Mouse (Mus musculus): Measurements from ENCODE around the gene Sptb.

Gene Sptb

DNA sequence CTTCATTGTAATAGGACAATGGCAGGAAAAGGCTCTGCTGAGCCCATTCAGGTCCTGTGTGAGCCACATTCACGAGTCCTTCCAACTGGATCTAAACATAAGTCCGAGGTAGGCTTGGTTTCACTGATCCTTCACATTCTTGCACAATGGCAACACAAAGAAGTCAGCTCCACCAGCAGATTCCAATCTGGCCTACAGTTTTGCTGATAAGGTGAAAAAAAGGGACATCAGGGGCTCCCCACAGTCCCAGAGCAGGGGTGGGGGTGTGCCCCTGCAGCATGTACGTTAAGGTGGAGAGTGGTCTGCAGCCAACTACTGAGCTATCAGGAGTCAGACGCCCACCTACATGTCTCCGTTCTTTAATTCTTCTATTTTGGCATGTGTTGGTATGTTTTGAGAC, 35.0 kb downstream of the Sptb start:
- intact Hi-C loops (cut with DNase I), result no loop called here

DNA sequence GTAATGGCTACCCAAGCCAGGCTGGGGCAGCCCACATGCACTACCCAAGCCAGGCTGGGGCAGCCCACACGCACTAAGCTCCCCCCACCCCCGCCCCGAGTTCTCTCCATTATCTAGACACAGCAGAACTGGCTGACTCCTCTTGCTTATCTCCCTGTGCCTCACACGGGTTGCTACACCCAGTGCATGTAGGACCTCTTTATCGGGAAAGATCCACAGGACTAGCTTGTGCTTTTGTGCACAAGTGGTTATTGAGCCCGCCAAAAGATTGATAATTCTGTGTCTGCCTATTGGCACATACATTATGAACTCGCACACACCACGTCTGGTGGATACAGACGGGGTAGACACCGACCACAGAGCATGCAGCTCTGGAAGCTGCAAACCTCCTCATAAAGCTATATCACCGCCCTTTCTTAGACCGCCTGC, 36.5 kb downstream of the Sptb start:
- intact Hi-C loops (cut with DNase I), result no loop called here

DNA sequence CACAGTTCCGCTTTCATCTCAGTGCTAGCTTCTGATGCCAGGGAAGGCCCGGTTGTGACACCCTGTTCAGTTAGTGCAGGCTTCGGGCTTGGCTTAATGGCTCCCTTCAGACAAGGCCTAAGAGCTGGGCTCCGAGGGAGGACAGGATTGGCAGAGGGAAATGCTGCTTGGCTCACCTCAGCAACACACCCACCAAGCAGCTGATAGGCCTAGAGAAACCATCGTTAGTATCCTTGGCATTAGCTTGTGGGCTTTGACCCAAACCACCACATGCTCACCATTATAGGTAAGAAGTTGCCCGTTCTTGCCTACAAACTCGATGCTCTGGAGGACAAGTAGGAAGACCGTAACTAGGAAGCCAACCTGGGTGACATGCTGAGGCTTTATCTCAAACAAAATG, 38.3 kb downstream of the Sptb start:
- intact Hi-C loops (cut with DNase I), result no loop called here

DNA sequence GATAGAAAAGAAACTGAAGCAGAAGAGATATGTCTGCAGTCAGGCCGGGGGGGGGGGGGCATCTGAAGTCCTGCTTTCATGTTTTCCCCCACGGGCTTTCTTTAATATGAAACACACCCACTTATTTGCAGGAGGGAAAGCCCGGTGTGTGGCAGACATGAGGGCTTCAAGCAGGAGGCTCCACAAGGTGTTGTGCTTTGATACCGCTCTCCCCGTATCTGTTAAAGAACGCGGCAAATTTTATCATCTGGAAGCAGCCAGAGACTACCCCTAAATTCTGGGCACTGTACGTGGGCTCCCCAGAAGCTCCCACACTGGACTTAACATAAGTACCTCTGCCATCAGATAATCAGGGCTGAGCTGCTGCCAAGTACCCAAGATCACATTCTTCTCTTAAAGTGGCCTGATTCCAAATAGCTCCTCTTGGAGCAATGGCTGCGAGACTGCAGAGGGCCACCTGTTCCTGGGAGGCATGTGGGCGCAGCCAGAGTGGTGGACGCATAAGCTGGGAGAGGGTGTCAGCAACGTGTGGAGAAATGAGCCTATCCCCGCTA, 39.7 kb downstream of the Sptb start:
- intact Hi-C loops (cut with DNase I), result no loop called here

DNA sequence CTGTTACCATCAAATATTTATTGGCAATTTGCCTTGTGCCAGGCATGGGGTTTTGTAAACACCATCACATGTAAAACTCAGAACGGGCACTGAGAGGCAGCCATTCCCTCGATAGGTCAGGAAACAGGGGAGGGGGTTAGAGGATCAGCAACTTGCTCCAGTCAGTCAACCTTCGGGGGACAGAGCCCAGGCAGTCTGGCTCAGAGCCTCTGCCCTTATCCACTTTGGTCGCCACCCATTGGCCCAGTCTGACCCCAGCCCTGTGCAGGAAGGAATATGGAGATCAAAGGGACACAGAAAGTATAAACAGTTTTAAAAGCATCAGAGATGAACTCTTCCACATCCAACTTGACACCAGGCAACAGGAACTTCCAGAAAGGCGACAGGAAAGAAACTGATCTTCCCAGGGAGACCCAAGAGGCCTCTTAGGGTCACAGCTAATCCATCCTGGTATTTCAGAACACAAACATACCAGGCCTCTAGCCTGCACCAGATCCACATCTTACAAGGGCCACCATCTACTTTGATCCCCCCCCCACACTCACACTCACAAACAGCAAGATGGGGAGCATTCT, 40.3 kb downstream of the Sptb start:
- intact Hi-C loops (cut with DNase I), result no loop called here

DNA sequence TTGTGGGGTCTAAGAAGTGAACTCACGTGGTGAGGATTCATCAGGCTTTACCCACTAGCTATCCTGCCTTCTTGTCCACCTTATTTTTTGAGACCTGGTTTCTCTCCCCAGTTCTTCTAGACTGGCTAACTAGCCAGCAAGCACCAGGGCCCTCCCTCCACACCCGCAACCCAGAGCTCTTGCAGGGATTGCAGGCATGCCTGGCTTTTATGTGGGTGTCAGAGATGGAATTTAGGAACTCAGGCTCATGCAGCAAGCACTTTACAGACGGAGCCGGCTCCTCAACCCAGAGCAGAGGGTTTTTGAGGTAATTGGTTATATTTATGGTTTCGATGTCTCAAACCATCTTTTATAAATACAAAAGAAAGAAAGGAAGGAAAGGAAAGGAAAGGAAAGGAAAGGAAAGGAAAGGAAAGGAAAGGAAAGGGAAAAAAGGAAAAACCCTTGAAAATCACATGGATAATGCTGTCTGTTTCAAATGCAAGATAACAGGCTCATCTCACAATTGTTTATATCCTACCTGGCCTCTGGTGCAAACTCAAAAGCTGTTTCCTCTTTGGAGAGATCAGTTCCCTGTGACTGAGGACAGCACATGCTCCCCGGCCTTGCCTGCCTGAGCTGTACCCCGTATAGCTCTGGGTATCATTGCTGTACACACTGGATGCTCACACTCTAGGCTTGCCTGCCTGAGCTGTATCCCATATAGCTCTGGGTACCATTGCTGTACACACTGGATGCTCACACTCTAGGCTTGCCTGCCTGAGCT, 41.5 kb downstream of the Sptb start:
- intact Hi-C loops (cut with DNase I), result no loop called here

DNA sequence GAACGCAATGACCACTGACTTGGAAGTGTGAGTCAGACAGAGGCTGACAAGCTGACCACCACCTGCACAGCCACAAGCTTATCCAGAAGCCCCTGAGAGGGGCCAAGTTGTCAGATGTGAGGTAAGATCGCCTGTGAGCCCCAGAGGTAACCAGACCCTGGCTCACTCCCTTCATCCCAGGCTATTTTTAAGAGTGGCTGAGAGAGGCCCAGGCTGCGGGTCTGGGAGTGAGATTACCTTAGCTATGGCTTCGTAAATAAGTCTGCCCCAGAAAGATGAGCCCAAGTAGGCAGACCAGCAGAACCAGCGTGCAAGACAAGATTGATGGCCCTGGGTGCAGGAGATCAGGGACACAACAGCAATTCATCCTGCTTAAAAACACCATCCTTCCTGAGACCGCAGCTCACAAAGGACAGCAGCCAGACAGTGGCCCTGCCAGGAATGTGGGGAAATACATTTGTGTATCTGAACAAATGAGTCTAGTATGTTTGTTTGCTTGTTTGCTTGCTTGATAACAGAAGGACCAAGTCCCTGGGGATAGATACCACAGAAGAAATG, 58.5 kb downstream of the Sptb start:
- intact Hi-C loops (cut with DNase I), result loop anchor here (5.0 kb wide), 1 partner anchor 70 kb away; no protein-coding TSS in a partner anchor

DNA sequence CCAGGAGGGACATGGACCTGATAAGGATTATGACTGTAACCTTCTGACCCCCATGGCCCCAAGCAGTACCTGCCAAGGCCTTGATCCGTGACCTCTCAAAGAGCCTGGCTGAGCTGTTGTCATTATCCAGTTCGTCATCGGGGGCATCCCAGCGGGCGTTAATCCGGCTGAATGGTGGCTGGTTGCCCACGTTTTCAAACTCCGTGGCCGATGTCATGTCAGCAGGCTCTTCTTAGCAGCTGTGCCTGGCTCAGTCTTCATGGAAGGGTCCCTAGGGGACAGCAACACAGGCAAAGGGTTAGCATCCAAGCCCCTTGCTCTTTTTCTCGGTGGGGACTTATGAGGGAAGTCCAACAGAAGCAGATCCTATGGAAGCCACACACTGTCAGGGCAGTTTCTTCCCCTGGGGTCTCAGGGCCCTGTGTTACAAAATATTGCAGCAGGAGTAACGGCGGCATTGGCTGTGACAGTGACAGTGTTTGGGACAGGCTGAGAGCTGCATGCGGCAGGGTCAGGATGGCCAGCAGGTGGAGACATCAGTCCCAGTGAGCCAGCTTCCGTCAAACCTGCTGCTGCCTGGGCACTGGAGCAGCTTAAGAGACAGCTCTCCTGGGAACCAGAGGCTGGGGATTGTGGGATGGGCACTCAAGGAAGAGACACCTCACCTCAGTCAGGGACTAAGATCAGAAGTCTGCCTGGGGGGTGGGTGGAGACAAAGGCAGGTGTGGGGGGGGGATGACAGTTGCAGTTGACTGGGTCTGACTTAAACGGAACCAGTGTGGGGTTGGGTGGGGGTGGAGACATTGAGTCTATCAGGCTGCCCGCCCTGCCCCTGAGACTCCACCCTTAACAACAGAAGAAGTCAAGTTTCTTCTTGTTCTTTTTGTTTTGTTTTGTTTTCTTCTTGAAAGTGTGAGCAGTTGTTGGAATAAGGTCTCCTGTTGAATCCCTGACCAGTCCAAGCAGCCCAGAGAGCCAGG, 60.3 kb downstream of the Sptb start:
- intact Hi-C loops (cut with DNase I), result loop anchor here (5.0 to 10.0 kb wide), 3 partner anchors 62 to 155 kb away; partner anchors contain the start of gene Sptb

DNA sequence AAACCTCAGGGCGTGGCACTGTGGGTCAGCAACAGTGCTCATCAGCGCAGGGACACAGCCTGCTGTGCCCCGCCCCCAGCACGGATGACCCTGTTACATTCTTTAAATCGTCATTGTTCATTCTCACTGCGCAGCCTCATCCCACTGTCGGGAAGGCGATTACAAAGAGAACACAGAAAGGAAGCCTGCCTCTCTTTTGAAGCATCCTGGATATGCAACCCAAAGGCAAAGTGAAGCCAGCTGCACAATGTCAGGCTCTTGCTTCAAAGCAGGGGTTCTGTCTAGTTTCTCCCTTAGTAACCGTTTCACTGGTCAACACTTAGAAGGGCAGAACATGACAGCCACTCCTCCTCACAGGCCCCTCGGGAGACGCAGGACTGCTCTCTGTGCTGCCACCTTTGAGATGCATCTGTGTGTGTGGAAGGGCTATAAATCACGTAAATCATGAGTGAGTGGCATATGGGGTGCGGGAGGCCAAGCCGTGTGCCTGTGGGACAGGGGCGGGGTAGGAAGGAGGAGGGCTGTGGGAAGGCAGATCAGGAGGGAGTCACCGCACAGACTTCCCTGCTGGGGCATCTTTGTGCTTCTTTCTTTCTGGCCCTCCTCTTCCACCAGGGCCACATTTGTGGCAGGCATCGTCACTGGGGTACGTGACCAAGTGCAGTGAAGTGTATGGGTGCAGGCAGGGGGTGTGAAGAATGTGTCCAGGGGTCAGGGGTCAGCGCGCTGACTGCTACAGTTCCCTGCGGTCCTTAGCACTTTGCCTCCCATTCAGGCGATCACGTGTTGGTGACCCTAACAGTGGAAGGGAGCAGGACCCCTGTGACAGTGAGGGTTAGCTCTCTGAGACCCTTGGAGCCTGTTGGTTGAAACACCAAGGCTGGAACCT, 64.9 kb downstream of the Sptb start:
- intact Hi-C loops (cut with DNase I), result loop anchor here (5.0 to 10.0 kb wide), 2 partner anchors 67 to 159 kb away; partner anchors contain the start of gene Sptb

DNA sequence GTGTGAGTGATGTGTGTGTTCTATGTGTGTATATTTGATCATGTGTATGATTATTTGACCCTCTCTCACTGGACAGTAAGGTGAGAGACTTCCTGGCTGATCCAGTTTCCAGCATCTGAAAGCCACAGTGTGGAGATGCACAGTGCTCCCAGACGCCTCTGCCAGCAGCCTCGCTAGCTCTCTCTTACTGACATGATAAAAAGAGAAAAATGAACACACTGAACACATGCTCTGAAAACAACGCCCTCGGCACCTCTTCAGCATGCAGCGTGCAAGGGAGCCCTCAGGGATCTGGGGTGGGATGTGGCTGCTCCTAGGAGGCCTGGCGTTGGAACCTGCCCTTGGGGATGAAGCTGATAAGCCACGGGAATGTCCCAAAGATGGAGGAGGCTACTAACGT, 66.7 kb downstream of the Sptb start:
- intact Hi-C loops (cut with DNase I), result loop anchor here (10.0 kb wide), 1 partner anchor 161 kb away; no protein-coding TSS in a partner anchor

DNA sequence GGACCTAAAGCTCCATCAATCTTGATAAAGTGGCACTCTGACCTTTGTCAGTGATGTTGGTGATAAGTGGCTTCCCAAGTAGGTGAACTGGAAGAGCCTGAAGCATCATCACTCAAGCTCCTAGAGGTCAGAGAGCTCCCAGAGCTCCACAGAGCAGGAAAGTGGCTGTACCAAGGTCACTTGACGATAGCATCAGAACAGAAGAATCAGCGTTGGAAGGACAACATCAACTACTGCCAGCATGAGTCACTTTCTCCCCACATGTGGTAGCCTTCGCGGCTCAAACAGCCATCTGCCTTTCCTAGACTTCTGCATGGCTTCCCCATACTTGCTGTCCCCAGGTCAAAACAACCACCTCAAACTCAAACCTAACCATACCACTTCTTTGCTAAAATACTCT, 67.7 kb downstream of the Sptb start:
- intact Hi-C loops (cut with DNase I), result loop anchor here (10.0 kb wide), 1 partner anchor 162 kb away; no protein-coding TSS in a partner anchor

DNA sequence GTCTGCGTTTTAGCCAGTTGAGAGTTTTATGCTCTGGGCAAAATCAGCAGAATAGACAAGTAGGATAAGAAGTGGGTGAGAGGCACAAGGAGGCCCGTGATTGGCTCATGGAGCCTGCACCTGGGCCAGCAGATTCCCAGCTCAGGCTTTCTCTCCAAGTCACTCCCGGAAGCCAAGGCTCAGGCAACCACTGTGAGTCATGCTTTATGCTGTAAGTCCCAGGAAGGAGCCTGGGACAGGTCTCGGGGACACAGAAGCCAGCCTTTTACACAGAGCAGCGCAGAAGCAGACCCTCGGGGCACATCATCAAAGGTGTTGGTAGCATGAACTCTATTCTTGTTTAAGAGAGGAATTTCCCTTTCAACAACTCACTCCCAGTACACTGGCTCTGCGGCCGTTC, 69.7 kb downstream of the Sptb start:
- intact Hi-C loops (cut with DNase I), result loop anchor here (10.0 kb wide), 1 partner anchor 164 kb away; no protein-coding TSS in a partner anchor

DNA sequence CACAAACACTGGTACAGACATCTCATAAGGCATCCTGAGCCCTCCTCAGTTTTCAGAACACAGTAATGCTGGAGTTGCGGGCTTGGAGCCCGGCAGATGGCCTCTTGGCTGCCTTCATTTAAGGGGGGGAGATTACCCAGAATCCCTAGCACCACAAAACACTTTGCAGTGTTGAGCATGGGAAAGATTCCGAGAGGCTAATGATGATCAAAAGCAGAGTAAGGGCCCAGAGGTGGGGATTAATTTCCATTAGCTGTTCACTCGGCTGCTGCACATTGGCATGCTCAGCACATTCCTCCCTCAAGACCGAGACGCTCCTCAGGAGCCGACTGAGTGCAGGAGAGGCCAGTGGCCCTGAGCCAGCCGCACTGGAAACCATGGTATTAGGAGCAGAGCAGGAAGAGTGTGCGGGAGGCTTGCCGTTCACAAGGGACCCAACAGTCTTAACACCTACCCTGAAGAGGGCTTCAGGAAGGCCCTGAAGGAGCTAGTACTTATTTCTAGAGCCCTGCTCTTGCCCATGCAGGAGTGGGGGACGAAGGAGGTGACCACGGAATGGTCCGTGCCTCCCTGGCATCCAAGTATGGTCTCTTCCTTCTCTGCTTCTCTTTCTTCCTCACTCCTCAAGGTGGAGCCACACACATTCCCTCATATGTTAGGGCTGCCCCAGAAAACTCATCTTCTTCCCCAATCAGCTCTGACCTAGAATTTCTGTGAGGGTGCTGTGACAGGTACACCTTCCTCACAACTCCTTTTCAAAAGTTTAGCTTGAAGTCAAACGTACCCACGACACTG, 75.3 kb downstream of the Sptb start:
- intact Hi-C loops (cut with DNase I), result no loop called here

DNA sequence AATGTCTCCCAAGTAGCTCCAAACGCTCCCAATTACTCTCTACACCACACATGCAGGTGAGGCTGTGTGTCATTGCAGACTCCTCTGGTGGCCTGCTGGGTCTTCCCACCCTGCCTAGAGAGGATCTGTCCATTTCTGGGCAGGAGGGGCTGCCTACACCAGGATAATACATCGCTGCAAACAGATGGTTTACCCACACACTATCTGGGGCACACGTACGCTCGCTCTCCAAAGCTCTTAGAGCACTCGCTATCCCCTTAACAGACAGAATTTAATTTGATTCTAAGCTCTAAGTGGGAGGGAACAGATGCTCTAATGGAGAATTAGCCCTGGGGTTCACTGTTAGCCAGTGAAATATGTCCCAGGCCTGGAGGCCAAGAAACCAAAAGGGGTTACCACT, 87.0 kb downstream of the Sptb start:
- intact Hi-C loops (cut with DNase I), result no loop called here

DNA sequence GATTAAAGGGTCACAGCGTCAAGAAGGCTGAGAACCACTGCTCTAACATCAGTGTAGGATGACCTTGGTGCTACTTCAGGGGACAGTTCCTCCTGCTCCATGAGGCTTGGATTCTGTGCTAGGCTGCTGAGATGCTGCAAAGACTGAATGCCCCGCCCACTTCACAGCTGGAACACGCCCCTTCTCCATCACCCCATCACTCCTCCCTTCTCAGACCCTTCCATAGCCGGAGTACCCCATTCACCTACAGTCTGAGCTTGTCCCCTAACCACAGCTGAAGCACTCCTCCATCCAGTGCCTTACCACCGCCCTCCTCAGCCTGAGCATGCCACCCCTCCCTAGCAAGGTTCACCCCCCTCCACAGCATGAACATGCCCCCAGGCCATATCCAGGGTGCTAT, 90.5 kb downstream of the Sptb start:
- intact Hi-C loops (cut with DNase I), result no loop called here

DNA sequence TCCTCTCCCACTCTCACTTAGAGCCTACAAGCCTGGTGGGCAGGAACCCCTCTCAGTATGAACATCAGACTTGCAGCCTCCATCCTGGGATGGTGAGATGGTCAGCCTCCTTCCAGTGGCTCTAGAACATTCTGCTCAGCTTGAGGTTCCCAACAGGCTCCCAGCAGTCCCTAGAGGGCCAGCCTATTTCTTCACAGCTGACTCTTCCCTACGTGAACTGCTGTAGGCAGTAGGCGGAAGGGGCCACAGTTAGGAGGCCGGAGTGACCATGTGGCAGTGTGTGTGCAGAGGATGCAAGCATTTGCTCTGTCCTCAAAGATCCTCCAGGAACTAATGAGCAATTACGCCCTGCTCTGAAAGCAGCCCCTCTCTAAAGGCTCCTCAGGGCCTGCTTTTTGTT, 92.2 kb downstream of the Sptb start:
- intact Hi-C loops (cut with DNase I), result no loop called here

DNA sequence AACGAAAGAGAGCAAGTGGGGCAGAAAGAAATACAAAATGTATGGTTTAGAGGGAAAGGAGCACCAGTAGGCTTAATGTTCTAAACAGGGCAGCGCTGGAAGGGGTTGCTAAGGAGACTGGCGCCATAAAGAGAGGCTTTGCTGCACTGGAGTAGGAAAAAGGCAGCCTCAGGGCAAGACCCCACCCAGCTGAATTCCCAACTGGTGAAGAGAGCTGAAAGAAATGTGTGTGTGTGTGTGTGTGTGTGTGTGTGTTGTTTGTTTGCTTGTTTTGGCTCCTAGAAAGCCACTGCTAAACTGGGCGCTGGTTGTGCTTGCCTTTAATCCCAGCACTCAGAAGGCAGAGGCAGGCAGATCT, 94.8 kb downstream of the Sptb start:
- intact Hi-C loops (cut with DNase I), result no loop called here

DNA sequence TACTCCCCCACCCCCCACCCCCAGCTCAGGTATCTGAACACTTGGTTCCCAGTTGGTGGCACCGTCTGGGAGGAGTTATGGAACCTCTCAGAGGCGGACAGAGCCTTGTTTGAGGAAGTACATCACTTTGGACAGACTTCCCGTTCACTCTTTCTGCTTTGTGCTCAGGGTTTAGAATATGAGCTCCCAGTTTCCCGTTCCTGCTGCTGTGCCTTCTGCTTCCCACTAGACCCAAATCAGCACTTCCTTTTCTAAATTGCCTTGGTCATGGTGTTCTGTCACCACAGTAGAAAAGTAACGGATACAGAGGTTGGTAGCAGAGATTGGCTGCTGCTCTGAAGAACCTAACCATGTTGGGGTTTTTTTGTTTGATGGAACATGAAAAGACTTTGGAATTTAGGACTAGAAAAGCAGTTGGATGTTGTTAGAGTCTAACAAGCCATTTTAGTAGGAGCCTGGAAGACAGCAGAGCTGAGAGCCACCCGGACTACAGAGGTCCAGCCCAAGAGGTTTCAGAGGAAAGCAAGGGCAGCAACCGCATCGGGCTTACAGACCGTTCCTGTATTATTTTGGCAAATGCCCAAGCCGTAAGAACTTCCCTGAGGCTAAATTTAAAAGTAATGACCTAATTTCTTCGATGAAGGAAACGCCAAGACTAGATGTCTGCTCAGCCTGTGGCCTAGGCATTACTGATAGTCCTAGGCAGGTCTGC, 95.3 kb downstream of the Sptb start:
- intact Hi-C loops (cut with DNase I), result no loop called here

DNA sequence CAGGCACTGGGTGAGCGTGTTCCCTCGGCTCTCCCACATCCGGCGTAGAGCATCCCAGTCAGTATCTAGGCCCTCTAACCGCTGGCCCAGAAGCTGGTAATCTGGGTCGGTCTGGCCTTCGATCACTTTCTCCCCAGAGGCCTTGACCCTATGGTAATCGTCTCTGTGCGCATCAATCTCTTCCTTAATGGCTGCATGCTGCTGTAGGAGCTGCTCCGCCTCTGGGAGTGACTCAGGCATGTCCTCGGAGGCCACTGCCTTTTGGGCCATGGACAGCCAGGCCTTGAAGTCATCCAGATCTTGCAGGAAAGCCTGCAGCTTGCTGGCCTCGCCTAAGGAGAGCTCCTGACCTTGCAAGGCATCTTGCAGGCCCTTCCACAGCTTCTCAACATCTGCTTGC, 97.7 kb downstream of the Sptb start:
- intact Hi-C loops (cut with DNase I), result no loop called here
